Mouse (Mus musculus): ENCODE results near the gene Utrn. TPM values are rescaled to one million over a fixed set of nuclear protein-coding genes. Genes with fewer than 3 reads are reported as not detected.

The Utrn gene
- polyA plus RNA-seq, 1 experiment, result 5.7 TPM

- H3K4me1 ChIP-seq (ENCODE audit: control insufficient read depth, insufficient read depth, low read length), result peaks cover 6% of the 10 kb centered on the region
- H3K27me3 ChIP-seq (ENCODE audit: control insufficient read depth, insufficient read depth, low read length), result no peaks in the 10 kb centered on the region
- no peak overlapping the region for H3K4me3 ChIP-seq (ENCODE audit: control insufficient read depth, low read depth, low read length)
- H3K27ac ChIP-seq (ENCODE audit: control insufficient read depth, insufficient read depth, low read depth, low read length), result no peak overlapping the region
- H3K36me3 ChIP-seq (ENCODE audit: control insufficient read depth, insufficient read depth, low read length), result no peaks in the 10 kb centered on the region
- TF ChIP-seq POLR2A (IDR thresholded peaks at IDR 0.05; ENCODE audit: control insufficient read depth, low read depth, low read length), result no peak
- TF ChIP-seq CTCF (IDR thresholded peaks at IDR 0.05; ENCODE audit: control insufficient read depth, insufficient read depth, insufficient replicate concordance, low read depth, low read length), result no peak
These were observed 18.6 kb upstream of the Utrn start for GRCm38 (mm10) chr10:12887792-12888191.

DNA sequence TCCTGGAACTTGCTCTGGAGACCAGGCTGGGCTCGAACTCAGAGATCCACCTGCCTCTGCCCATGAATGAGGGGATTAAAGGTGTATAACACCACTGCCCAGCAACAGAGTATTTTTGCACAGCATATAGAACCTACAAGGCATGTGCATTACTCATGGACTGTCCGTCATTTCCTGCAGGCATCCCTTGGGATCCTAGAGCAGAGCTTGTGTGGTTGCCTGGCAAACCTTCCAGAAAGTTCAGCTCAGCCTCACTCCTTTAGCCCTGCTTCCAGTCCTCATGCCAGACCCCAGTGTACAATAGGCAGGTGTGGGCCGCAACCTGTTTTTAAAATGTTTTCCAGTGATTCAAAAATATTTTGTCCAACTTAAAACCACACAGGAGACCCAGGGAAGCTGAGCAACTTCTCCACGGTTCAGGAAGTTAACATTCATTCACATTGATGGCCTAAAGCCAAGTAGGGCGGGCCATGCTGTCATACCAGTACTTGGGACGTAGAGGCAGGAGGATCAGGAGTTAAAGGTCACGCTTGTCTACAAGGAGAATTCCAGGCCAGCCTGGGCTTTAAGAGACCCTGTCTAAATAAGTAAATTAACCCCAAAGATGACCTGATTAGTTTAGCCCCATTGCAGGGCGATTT, 15.3 kb upstream of the Utrn start:
- TF ChIP-seq CTCF (IDR thresholded peaks at IDR 0.05; ENCODE audit: control insufficient read depth, insufficient read depth, insufficient replicate concordance, low read depth, low read length) (no peak), POLR2A (IDR thresholded peaks at IDR 0.05; ENCODE audit: control insufficient read depth, low read depth, low read length) (no peak)
- no peak overlapping the region for H3K27ac ChIP-seq (ENCODE audit: control insufficient read depth, insufficient read depth, low read depth, low read length)
- peaks cover 7% of the 10 kb centered on the region for H3K4me1 ChIP-seq (ENCODE audit: control insufficient read depth, insufficient read depth, low read length)
- H3K36me3 ChIP-seq (ENCODE audit: control insufficient read depth, insufficient read depth, low read length), result no peaks in the 10 kb centered on the region
- H3K27me3 ChIP-seq (ENCODE audit: control insufficient read depth, insufficient read depth, low read length), result no peaks in the 10 kb centered on the region
- no peak overlapping the region for H3K4me3 ChIP-seq (ENCODE audit: control insufficient read depth, low read depth, low read length)

DNA sequence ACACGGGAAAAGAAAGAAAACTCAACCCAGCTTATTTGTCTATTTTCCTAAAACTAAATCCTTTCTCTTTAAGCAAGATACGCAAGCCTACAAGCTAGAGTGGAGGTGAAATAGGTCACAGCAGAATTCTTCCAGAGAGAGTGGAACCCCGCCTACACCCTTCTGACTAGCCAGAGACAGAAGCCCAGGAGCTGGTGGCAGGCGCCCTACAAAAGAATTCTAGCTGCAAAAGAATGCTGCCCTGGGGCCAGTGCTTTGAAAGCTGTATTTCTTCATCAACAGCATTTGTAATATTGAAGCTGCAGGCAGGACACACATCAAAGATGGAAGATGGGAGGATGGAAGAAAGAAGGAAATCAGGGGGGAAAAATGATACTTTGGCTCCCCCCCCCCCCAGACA, 12.7 kb upstream of the Utrn start:
- H3K4me1 ChIP-seq (ENCODE audit: control insufficient read depth, insufficient read depth, low read length), result peaks cover 5% of the 10 kb centered on the region
- no peaks in the 10 kb centered on the region for H3K36me3 ChIP-seq (ENCODE audit: control insufficient read depth, insufficient read depth, low read length)
- no peak for TF ChIP-seq CTCF (IDR thresholded peaks at IDR 0.05; ENCODE audit: control insufficient read depth, insufficient read depth, insufficient replicate concordance, low read depth, low read length)
- TF ChIP-seq POLR2A (IDR thresholded peaks at IDR 0.05; ENCODE audit: control insufficient read depth, low read depth, low read length), result no peak
- no peaks in the 10 kb centered on the region for H3K27me3 ChIP-seq (ENCODE audit: control insufficient read depth, insufficient read depth, low read length)
- H3K4me3 ChIP-seq (ENCODE audit: control insufficient read depth, low read depth, low read length), result no peak overlapping the region
- H3K27ac ChIP-seq (ENCODE audit: control insufficient read depth, insufficient read depth, low read depth, low read length), result no peak overlapping the region

DNA sequence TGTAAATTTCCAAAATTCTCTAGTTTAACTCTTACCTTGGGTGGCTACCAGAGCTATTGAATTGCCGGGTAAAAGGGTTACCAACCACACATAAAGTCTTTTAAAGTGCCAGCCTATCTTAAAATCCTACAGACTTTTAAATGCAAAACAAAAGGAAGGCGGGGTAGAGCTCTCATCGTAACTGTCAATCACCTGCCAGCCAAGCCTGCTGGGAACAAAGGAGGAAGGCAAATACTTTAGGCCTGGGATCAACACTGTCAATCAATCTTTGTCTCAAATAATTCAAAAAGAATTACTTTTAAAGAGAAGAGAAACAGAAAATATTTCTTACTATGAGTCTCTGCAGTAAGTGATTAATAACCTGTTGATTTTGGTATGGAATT, 10.1 kb upstream of the Utrn start:
- H3K27ac ChIP-seq (ENCODE audit: control insufficient read depth, insufficient read depth, low read depth, low read length), result no peak overlapping the region
- TF ChIP-seq POLR2A (IDR thresholded peaks at IDR 0.05; ENCODE audit: control insufficient read depth, low read depth, low read length) (no peak), CTCF (IDR thresholded peaks at IDR 0.05; ENCODE audit: control insufficient read depth, insufficient read depth, insufficient replicate concordance, low read depth, low read length) (no peak)
- no peaks in the 10 kb centered on the region for H3K36me3 ChIP-seq (ENCODE audit: control insufficient read depth, insufficient read depth, low read length)
- no peaks in the 10 kb centered on the region for H3K27me3 ChIP-seq (ENCODE audit: control insufficient read depth, insufficient read depth, low read length)
- H3K4me3 ChIP-seq (ENCODE audit: control insufficient read depth, low read depth, low read length), result no peak overlapping the region
- H3K4me1 ChIP-seq (ENCODE audit: control insufficient read depth, insufficient read depth, low read length), result peaks cover 5% of the 10 kb centered on the region

- H3K4me3 ChIP-seq (ENCODE audit: control insufficient read depth, low read depth, low read length), result no peak overlapping the region
These were observed 9.6 kb upstream of the Utrn start for GRCm38 (mm10) chr10:12878661-12879312.

GRCm38 (mm10) chr10:12876426-12876825, 7.3 kb upstream of the Utrn start:
- H3K4me1 ChIP-seq (ENCODE audit: control insufficient read depth, insufficient read depth, low read length), result no peaks in the 10 kb centered on the region
- H3K4me3 ChIP-seq (ENCODE audit: control insufficient read depth, low read depth, low read length), result no peak overlapping the region
- no peaks in the 10 kb centered on the region for H3K36me3 ChIP-seq (ENCODE audit: control insufficient read depth, insufficient read depth, low read length)
- H3K27ac ChIP-seq (ENCODE audit: control insufficient read depth, insufficient read depth, low read depth, low read length), result no peak overlapping the region
- no peaks in the 10 kb centered on the region for H3K27me3 ChIP-seq (ENCODE audit: control insufficient read depth, insufficient read depth, low read length)
- TF ChIP-seq CTCF (IDR thresholded peaks at IDR 0.05; ENCODE audit: control insufficient read depth, insufficient read depth, insufficient replicate concordance, low read depth, low read length), result no peak
- no peak for TF ChIP-seq POLR2A (IDR thresholded peaks at IDR 0.05; ENCODE audit: control insufficient read depth, low read depth, low read length)

More at GRCm38 (mm10) chr10:12878661-12879312, 9.6 kb upstream of the Utrn start:
- Histone ChIP-seq H3K36me3 (ENCODE audit: control insufficient read depth, insufficient read depth, low read length) (no peaks in the 10 kb centered on the region), H3K27ac (ENCODE audit: control insufficient read depth, insufficient read depth, low read depth, low read length) (no peak overlapping the region), H3K4me1 (ENCODE audit: control insufficient read depth, insufficient read depth, low read length) (peaks cover 5% of the 10 kb centered on the region), H3K27me3 (ENCODE audit: control insufficient read depth, insufficient read depth, low read length) (no peaks in the 10 kb centered on the region)
- no peak for TF ChIP-seq POLR2A (IDR thresholded peaks at IDR 0.05; ENCODE audit: control insufficient read depth, low read depth, low read length)

DNA sequence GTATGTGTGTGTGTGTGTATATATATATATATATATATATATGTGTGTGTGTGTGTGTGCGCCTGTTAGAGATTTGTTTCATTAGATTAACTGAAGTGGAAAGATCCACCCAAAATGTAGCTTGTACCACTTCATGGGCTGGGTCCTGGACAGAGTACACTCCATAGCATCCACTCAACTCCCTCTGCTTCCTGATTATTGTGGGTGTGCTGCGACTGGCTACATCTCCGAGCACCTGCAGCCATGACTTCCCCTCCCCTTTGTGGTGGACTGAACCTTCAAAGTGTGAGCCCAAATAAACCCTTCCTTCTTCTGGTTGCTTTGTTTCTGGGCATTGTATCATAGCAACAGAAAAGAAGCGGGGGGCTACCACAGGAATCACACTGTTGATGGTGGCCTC, 6.2 kb upstream of the Utrn start:
- no peak overlapping the region for H3K27ac ChIP-seq (ENCODE audit: control insufficient read depth, insufficient read depth, low read depth, low read length)
- no peaks in the 10 kb centered on the region for H3K4me1 ChIP-seq (ENCODE audit: control insufficient read depth, insufficient read depth, low read length)
- no peaks in the 10 kb centered on the region for H3K27me3 ChIP-seq (ENCODE audit: control insufficient read depth, insufficient read depth, low read length)
- TF ChIP-seq CTCF (IDR thresholded peaks at IDR 0.05; ENCODE audit: control insufficient read depth, insufficient read depth, insufficient replicate concordance, low read depth, low read length) (no peak), POLR2A (IDR thresholded peaks at IDR 0.05; ENCODE audit: control insufficient read depth, low read depth, low read length) (no peak)
- no peaks in the 10 kb centered on the region for H3K36me3 ChIP-seq (ENCODE audit: control insufficient read depth, insufficient read depth, low read length)
- H3K4me3 ChIP-seq (ENCODE audit: control insufficient read depth, low read depth, low read length), result no peak overlapping the region

Data from testis, adult 2 months (tissue).